Mouse (Mus musculus): ENCODE measurements around the gene Tmem263. TPM values are rescaled to one million over a fixed set of nuclear protein-coding genes. Genes with fewer than 3 reads are reported as not detected.

Gene Tmem263
- total RNA-seq, 2 experiments from 2014 or later: 40.6 to 43.1 TPM

Other genes starting within 250 kb of the Tmem263 start
- 10 to 100 TPM; 44.9 to 50.1 TPM for gene Ric8b, start 185.0 kb upstream of the Tmem263 start, total RNA-seq (2021)
- gene Fhl4, start 132 bp upstream of the Tmem263 start, total RNA-seq (2021): 1 to 10 TPM in 1 of 2 experiments, under 1 TPM in 1; 0.91 to 1.3 TPM
- 10 to 100 TPM in 1 of 2 experiments, 1 to 10 TPM in 1; 8.8 to 12.8 TPM for gene Mterf2, start 25.4 kb downstream of the Tmem263 start, total RNA-seq (2021)
- gene Cry1, start 82.4 kb downstream of the Tmem263 start, total RNA-seq (2021): 10 to 100 TPM; 16.6 to 20.8 TPM